Mouse (Mus musculus) midbrain, embryonic 14.5 days (tissue): ENCODE results near the gene Tulp2. TPM values are rescaled to one million over a fixed set of nuclear protein-coding genes. Genes with fewer than 3 reads are reported as not detected.

Experiments used
- ATAC-seq: fragments of 200-750 bp; cut with Nextera tagmentation; 2 replicates; pipeline ENCODE4 v1.8.0; 2017; ENCODE audit warnings: moderate number of reproducible peaks, moderate library complexity; ENCODE audit not compliant: low FRiP score, low TSS enrichment
- DNase-seq: peaks from one replicate; pipeline ENCODE4 v3.0.0-alpha.2; 2015
- H3K27ac ChIP-seq: fragments of 300-500 bp; sonication (generic); replicated peaks from 2 replicates; pipeline ENCODE4 v1.5.1; 2014; ENCODE audit warnings: mild to moderate bottlenecking, low read depth, low read length, moderate library complexity
- H3K27me3 ChIP-seq: fragments of 300-500 bp; sonication (generic); 2 replicates; pipeline ENCODE4 v1.6.1; 2014; ENCODE audit warnings: low read length, control low read depth, mixed read lengths; ENCODE audit not compliant: control insufficient read depth, insufficient read depth
- H3K36me3 ChIP-seq: fragments of 300-500 bp; sonication (generic); 2 replicates; pipeline ENCODE4 v1.6.1; 2014; ENCODE audit warnings: low read length, control low read depth; ENCODE audit not compliant: control insufficient read depth, insufficient read depth
- H3K4me1 ChIP-seq: fragments of 300-500 bp; sonication (generic); 2 replicates; pipeline ENCODE4 v1.6.1; 2014; ENCODE audit warnings: mild to moderate bottlenecking, antibody characterized with exemption, low read length, control low read depth; ENCODE audit not compliant: control insufficient read depth, insufficient read depth
- H3K4me2 ChIP-seq: fragments of 300-500 bp; sonication (generic); 2 replicates; pipeline ENCODE4 v1.6.1; 2014; ENCODE audit warnings: mild to moderate bottlenecking, low read length, moderate library complexity
- H3K4me3 ChIP-seq: fragments of 300-500 bp; sonication (generic); replicated peaks from 2 replicates; pipeline ENCODE4 v1.5.1; 2014; ENCODE audit warnings: low read depth, low read length
- H3K9ac ChIP-seq: fragments of 300-500 bp; sonication (generic); replicated peaks from 2 replicates; pipeline ENCODE4 v1.6.1; 2014; ENCODE audit warnings: mild to moderate bottlenecking, low read length, moderate library complexity
- H3K9me3 ChIP-seq: fragments of 300-500 bp; sonication (generic); 2 replicates; pipeline ENCODE4 v1.6.1; 2016; ENCODE audit warnings: low read length, control low read depth, mixed read lengths; ENCODE audit not compliant: control insufficient read depth
- WGBS: fragments of 180-500 bp; shearing (Covaris S2); extraction: QIAGEN DNeasy Blood & Tissue Kit; methylation state at CpG from one replicate; pipeline ENCODE4 v1.1.7; 2014; 5-methylcytosine and 5-hydroxymethylcytosine counted together
- polyA plus RNA-seq: library from polyadenylated mRNA; unstranded; fragments of >200 nt; fragmentation: Nextera tagmentation; extraction: Ambion mirVana; gene quantifications from 2 replicates; pipeline ENCODE4 v1.2.1, GENCODE M21; 2014

The Tulp2 gene
- polyA plus RNA-seq, 1 experiment from 2014 or later: 0.13 TPM

GRCm38 (mm10) chr7:45555787-45556186 lies 74.1 kb downstream of the Tulp2 start:
- 33% methylated on average over 8 of the region's 8 CpGs for WGBS
- ATAC-seq (no peak), DNase-seq (peak; percentile 85)
- Histone ChIP-seq H3K27ac (no peak overlapping the region), H3K4me1 (no peaks in the 10 kb centered on the region), H3K9ac (no peak overlapping the region), H3K36me3 (no peaks in the 10 kb centered on the region), H3K27me3 (no peaks in the 10 kb centered on the region; the same call in 1 of the 2 replicates), H3K4me3 (no peak overlapping the region), H3K4me2 (no peak overlapping the region), H3K9me3 (no peaks in the 10 kb centered on the region)

DNA sequence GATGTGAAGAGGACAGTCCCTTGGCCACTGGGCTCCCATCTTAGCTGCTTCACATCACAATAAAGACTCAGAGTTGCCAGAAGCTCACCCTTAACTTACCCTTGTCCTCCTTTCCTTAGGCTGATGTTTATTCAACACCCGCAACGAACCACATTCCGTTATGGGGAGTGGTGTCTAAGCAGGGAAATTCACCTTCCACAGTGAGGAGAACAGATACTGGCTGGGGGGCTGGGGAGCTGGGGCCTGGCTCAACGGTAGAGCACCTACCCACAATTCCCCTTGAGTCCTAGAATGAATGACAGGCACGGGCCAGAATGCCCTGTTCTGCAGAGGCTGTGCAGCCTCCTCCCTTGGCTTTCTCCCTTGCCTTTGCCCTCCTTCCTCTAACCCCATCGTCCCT lies 77.2 kb downstream of the Tulp2 start:
- Histone ChIP-seq H3K4me1 (no peaks in the 10 kb centered on the region), H3K27ac (no peak overlapping the region), H3K9me3 (no peaks in the 10 kb centered on the region), H3K4me3 (no peak overlapping the region), H3K27me3 (no peaks in the 10 kb centered on the region; the same call in 1 of the 2 replicates), H3K9ac (no peak overlapping the region), H3K36me3 (no peaks in the 10 kb centered on the region), H3K4me2 (no peak overlapping the region)
- 69% methylated on average over 6 of the region's 6 CpGs for WGBS
- ATAC-seq (no peak), DNase-seq (no peak)

DNA sequence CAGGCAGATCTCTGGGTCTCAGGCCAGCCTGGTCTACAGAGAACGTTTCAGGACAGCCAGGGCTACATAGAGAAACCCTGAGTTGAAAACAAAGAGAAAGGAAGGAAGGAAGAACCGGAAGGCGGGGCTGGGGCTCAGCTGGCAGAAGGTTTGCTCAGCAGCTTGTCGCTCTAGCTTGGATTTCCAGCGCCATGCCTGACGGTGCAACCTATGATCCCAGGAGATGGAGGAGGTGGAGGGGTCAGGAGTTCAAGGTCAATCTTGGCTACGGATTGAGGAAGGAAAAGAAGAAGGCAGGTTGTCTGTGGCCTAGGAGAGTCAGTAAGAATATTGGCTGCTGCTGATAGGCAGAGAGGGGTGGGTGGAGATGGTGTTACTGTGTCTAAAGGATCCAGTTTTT lies 78.6 kb downstream of the Tulp2 start:
- ATAC-seq: no peak
- Histone ChIP-seq H3K27ac (no peak overlapping the region), H3K9ac (no peak overlapping the region), H3K9me3 (no peaks in the 10 kb centered on the region), H3K27me3 (no peaks in the 10 kb centered on the region; the same call in 1 of the 2 replicates), H3K36me3 (no peaks in the 10 kb centered on the region), H3K4me3 (no peak overlapping the region), H3K4me2 (no peak overlapping the region), H3K4me1 (no peaks in the 10 kb centered on the region)
- DNase-seq: no peak
- WGBS: 82% methylated on average over 7 of the region's 7 CpGs

GRCm38 (mm10) chr7:45560843-45561623 lies 79.4 kb downstream of the Tulp2 start:
- H3K36me3 ChIP-seq: no peaks in the 10 kb centered on the region
- H3K9ac ChIP-seq: no peak overlapping the region
- 27% methylated on average over 17 of the region's 17 CpGs for WGBS
- H3K4me2 ChIP-seq: no peak overlapping the region
- H3K9me3 ChIP-seq: no peaks in the 10 kb centered on the region
- peak; percentile 88 for DNase-seq
- H3K27ac ChIP-seq: no peak overlapping the region
- no peaks in the 10 kb centered on the region; the same call in 1 of the 2 replicates for H3K27me3 ChIP-seq
- no peaks in the 10 kb centered on the region for H3K4me1 ChIP-seq
- ATAC-seq: no peak
- no peak overlapping the region for H3K4me3 ChIP-seq

GRCm38 (mm10) chr7:45561624-45562520 lies 80.2 kb downstream of the Tulp2 start:
- Histone ChIP-seq H3K27ac (no peak overlapping the region), H3K4me3 (no peak overlapping the region), H3K4me2 (no peak overlapping the region), H3K27me3 (no peaks in the 10 kb centered on the region; the same call in 1 of the 2 replicates), H3K9ac (no peak overlapping the region), H3K4me1 (no peaks in the 10 kb centered on the region), H3K36me3 (no peaks in the 10 kb centered on the region), H3K9me3 (no peaks in the 10 kb centered on the region)
- DNase-seq (no peak), ATAC-seq (no peak)
- 62% methylated on average over 12 of the region's 12 CpGs for WGBS

GRCm38 (mm10) chr7:45564811-45565210 lies 83.1 kb downstream of the Tulp2 start:
- H3K27me3 ChIP-seq: no peaks in the 10 kb centered on the region; the same call in 1 of the 2 replicates
- H3K9me3 ChIP-seq: no peaks in the 10 kb centered on the region
- 0 out of 2 replicates have a peak, but pooled peaks cover 5% of the 10 kb centered on the region for H3K4me1 ChIP-seq
- no peak overlapping the region for H3K27ac ChIP-seq
- WGBS: 86% methylated on average over 2 of the region's 2 CpGs
- H3K4me2 ChIP-seq: no peak overlapping the region
- no peak for DNase-seq
- no peak overlapping the region for H3K9ac ChIP-seq
- no peak overlapping the region for H3K4me3 ChIP-seq
- ATAC-seq: no peak
- no peaks in the 10 kb centered on the region for H3K36me3 ChIP-seq

GRCm38 (mm10) chr7:45565446-45565845 lies 83.8 kb downstream of the Tulp2 start:
- no peak overlapping the region for H3K4me3 ChIP-seq

DNA sequence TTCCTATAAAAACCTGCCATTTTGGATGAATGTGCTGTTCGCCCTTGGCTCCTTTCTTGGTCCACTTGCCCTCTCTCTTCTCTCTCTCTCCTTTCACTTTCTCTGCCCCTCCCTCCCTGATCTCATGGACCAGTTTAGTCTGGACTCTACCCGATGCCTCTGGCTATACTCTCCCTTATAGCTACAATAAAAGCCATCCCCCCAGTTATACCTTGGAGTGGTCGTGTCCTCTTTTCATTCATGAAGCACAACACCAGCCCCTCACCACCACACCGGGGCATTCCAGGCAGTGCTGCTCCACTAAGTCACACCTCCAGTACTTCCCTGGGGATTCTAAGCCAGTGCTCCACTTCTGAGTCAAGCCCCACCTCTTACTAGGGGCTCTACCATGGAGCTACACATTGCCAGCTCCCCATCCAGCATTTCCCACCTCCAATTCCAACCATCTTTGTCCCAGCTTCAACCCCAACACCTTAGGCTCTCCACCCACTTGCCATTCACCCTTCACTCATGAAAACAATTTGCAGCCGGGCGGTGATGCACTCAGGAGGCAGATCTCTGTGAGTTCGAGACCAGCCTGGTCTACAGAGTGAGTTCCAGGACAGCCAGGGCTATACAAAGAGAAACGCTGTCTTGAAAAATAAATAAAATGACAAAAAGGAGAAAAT lies 85.6 kb downstream of the Tulp2 start:
- 70% methylated on average over 8 of the region's 8 CpGs for WGBS
- Histone ChIP-seq H3K4me1 (peaks cover 17% of the 10 kb centered on the region), H3K9ac (no peak overlapping the region), H3K27ac (no peak overlapping the region), H3K27me3 (no peaks in the 10 kb centered on the region), H3K4me2 (peak overlapping the region; percentile 74), H3K9me3 (no peaks in the 10 kb centered on the region), H3K4me3 (no peak overlapping the region), H3K36me3 (no peaks in the 10 kb centered on the region)
- DNase-seq (no peak), ATAC-seq (no peak)

More at GRCm38 (mm10) chr7:45565446-45565845, 83.8 kb downstream of the Tulp2 start:
- no peak overlapping the region for H3K4me2 ChIP-seq
- no peak for ATAC-seq
- H3K27me3 ChIP-seq: no peaks in the 10 kb centered on the region; the same call in 1 of the 2 replicates
- H3K9me3 ChIP-seq: no peaks in the 10 kb centered on the region
- H3K4me1 ChIP-seq: 0 out of 2 replicates have a peak, but pooled peaks cover 5% of the 10 kb centered on the region
- H3K9ac ChIP-seq: no peak overlapping the region
- no peak overlapping the region for H3K27ac ChIP-seq
- no peak for DNase-seq
- H3K36me3 ChIP-seq: no peaks in the 10 kb centered on the region
- 90% methylated on average over 9 of the region's 9 CpGs for WGBS
